Mouse (Mus musculus) c-Kit-negative CD71-positive TER-119-positive erythroid progenitor cells, embryonic 14.5 days (primary cell): Measurements from ENCODE around the gene Pde4dip.

Experiments
- DNase-seq: peaks from one replicate; pipeline ENCODE4 v3.0.0-alpha.2; 2013; ENCODE audit warnings: low read depth, low spot score

Pde4dip gene

GRCm38 (mm10) chr3:97649469-97649868 lies 239.0 kb downstream of the Pde4dip start:
- no peak for DNase-seq

GRCm38 (mm10) chr3:97649022-97649421 lies 239.5 kb downstream of the Pde4dip start:
- DNase-seq = no peak

- no peak for DNase-seq
These were observed 240.0 kb downstream of the Pde4dip start for GRCm38 (mm10) chr3:97648518-97648917.

GRCm38 (mm10) chr3:97642001-97642400 lies 246.5 kb downstream of the Pde4dip start:
- no peak for DNase-seq

GRCm38 (mm10) chr3:97641396-97641795 lies 247.1 kb downstream of the Pde4dip start:
- DNase-seq = no peak
